Mouse (Mus musculus): Measurements from ENCODE around the gene Gm10406.
"Not testable (repeated sequence)": the region's sequence is repeated elsewhere in the genome, so short reads cannot be mapped to it uniquely, and the experiment has no call there.

The Gm10406 gene

DNA sequence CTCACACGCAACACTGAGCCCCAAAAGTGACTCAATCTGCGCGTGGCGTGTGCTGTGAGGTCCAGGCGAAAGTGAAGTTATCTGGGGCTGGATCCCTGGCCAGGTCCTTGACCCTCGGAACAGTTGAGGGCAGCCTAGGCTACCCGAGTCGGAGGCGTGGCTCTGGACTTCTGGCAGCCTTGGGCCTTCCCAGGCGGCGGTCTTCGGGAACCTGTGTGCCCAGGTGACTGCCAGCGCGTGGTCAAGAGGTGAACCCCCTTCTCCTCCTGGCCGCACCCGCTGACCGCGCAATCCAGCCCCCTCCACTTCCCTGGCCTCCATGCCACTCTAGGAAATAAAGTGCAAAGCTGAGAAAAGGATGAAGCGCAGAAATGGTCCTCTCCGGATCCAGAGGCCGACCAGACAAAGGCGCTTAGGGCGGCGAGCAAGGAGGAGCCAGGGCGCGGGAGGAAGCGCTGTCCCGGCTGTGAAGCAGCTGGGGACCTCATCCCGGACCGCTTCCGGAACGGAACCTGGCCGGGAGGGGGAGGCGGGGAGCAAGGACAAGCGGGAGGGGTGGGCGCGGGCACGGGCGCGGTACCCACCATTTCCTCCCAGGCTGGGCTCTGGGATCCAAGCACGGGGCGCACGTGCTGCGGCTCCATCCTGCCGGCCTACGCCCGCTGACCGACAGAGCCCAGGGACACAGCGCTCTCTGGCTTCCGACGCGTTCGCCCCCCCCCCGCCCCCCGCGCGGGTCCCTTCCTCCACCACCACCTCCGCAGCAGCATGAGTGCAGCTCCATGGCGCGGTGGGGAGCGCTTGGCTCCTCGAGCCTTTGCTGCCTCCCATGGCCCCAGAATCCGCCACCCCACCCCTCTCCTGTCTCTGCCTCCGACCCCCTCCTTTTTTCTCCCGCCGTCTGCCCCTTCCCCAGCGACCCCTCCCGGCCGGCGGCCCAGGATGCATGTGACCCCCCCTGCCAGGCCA is at the start of gene Gm10406:
Gene Gm10406 (minus strand): TSS at position 669 of the 969 bp plus-strand sequence.
- peak; percentile 16 for DNase-seq

DNA sequence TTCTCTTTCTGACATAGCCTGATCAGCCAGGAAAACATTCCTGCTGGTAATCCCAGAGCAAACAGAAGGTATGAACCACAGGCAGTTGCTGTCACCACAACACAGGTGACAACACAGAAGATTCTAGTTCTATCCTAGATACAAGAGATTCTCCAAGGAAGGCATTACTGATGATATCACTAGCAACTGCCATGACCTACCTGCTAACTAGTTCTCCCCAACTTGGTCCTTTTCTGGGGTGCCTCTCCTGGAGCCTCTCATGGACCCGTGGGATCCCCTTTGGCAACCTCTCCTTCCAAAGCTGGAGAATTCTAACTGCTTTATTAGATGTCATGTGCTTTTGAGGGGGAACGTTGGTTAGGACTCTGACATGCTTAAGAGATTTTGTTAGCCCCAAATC is 17.6 kb upstream of the Gm10406 start, which contains the start of gene Gm3685:
Gene Gm3685 (minus strand): TSS at position 101 of the 400 bp plus-strand sequence.
- not testable (repeated sequence) for DNase-seq

DNA sequence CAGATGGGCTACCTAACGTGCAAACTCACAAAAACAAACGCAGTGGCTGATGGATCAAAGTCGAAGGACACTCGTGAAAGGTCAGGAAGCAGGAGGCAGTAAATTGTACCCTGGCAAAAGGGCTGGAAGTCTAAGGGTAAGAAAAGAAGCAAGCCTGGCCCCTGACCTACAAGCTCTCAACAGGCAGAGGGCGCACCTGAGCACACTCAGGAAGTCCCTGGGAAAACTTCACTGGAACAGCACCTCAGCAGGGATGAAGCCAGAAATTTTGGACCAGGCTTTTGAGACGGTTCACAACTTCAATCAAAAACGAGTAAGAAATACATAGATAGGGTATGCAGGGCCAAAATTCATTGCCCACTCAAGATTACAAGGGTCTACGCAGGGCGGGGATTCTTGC is 975 bp downstream of the Gm10406 start:
- peak; percentile 2 for DNase-seq

DNA sequence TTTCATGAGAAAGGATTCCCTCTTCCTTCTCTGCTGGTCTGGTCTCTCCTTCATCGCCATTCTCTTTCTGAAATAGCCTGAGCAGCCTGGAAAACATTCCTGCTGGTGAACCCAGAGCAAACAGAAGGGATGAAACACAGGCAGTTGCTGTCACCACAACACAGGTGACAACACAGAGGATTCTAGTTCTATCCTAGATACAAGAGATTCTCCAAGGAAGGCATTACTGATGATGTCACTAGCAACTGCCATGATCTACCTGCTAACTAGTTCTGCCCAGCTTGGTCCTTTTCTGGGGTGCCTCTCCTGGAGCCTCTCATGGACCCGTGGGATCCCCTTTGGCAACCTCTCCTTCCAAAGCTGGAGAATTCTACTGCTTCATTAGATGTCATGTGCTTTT is 53.5 kb downstream of the Gm10406 start, which contains the start of gene Gm6356:
Gene Gm6356 (minus strand): TSS at position 101 of the 400 bp plus-strand sequence.
- DNase-seq: not testable (repeated sequence)

Data from kidney, adult 11 months (tissue).